Mouse (Mus musculus): ENCODE data around the gene Hap1.

The Hap1 gene

DNA sequence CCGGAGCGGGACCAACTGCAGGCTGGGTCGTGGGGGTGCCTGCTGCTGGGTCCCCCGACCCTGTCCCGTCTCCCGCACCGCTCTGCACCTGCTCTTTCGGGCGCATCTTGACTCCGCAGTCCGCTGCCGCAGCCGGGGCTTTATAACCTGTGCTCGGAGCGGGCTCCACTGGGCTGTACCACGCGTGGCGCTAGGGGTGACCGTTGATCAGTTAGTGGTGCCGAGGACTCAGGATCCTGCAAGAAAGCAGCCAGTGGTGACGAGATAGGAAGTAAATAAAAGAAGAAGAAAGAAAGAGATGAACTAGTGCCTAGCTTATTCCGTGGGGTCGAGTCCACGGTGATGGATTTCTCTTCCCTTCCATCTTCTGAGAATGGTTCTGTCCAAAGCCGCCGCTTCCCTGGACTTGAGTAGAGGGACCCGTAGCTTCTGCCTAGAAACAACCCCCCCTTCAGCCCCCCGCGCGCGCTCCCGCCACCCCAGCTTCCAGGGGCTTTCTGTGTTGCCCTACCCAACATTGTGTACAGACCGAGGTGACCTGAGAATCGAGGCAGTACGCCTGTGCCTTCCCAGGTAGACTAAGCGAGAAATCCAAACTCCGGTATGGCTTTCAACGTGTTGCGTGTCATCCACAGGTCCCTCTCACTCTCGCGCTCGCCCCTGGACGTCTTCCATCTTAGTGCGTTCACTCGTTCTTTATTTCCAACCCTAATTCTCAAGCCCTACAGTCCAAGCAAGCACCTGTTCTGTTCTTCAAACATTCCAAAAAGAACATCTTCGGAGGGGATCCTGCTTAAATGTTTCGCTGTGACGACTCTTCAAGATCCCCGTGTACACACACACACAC, at the start of gene Hap1:
Hap1 (minus strand) TSS at position 157 of the 847 bp plus-strand sequence.
- peak; percentile 82 for DNase-seq (ENCODE audit: low read depth, low spot score)

DNA sequence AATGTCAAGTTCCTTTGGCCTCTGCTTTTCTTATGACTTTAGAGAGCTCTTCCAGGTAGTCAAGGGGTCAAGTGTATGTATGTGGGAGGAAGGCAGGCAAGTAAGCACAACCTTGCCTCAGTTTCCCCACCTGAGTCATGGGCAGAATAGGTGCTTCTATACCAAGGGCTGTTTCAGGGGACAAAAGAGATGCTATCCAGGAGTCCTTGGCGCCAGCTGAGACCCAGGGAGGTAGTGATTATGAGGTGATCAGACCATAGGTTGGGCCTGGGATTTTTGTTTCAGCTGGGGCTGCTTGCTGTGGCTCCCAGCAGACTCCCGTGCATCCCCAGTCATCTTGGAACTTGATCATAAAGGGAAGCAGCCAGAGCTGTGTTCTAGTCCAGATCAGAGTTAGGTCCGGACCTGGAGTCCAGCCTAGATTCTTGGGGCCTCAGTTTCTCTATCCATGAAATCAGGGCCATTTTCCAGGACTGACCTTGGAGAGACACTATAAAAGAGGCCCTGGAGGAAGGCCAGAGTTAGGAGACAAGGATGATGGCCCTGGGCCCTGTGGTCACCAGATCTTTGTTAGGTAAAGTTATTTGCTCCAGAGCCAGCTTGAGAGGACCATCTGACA, 48.6 kb upstream of the Hap1 start:
- no peak for DNase-seq (ENCODE audit: low read depth, low spot score)

DNA sequence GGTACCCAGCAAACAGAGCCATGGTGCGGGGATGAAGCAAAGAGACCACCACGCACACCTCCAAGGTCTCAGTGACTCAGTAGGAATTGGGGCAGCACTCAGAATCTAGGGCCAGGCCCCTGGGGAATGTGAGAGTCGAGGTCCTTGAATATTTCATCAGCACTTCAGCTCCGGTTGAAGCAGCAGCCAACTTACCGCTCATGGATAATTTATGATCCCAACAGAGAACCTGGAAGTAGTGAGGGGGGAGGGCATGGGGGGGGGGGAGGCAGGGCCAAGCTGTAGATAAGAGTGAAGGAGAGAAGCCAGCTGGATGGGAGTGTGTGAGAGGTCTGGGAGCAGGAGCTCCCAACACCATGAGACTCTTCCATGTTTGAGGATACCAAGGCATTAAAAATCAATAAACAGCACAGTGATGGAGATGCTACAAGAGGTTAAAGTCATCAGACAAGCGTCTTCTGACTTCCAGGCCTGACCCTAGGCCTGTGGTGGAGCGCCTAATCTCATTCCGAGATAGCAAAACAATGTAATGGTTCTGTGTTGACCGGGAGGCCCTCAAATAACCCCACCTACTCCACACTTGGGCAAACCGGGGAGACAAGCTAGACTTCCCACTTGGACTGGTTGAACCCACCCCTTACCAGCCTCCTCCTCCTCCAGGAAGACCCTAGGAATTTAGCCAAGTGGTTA, 47.7 kb upstream of the Hap1 start:
- no peak for DNase-seq (ENCODE audit: low read depth, low spot score)

DNA sequence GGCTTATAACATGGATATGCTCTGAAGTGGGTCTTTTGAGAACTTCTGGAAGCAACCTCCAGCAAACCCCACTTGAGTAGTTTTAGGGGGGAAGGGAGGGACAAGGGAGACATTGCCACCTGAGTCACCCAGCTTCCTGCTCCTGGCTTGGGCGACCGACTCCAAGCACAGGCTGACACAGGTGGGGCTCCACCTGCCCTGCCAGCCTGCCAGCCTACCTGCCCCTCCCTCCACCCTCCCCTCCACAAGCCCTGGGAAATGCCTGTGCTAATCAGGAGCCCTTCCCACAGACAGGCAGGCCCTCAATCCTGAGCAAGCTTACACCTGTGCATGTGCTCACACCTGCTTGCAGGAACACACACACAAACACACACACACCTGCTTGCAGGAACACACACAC, 46.8 kb upstream of the Hap1 start:
- DNase-seq (ENCODE audit: low read depth, low spot score) = no peak

DNA sequence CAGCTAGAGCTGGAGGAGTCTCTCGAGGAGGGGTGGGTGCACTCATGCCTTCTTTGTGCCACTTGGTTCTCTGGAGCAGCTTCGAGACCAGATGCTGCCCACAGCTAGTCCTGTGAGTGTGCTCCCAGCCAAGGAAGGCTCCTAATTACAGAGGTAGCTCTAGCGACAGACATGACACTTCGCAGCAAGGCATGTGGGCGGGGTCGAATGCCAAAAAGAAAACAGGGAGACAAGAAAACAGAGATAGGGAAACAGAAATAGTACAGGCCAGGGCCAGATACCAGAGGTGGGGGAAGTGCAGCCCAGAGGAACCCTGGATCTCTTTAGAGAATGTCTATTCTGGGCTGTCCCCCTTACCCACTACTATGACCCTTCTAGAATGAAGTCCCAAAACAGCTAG, 46.3 kb upstream of the Hap1 start:
- DNase-seq (ENCODE audit: low read depth, low spot score) = no peak

DNA sequence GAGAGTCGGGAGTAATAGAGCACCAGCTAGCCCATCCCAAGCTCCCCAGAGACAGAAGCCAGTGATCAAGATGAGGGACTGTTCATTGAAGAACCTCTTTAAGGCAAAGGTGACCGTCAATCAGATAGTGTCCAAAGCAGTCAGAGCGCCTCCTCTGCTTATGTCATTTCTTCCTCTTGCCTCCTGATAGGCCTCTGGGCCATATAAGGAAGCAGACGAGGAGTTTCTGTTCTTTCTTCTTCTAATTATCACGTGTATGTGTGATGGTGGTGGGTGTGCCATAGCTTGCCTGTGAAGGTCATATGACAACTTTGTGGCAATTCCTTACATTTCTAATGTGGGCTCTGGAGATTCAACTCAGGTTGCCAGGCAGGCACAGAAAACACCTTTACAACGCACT, 44.9 kb upstream of the Hap1 start:
- no peak for DNase-seq (ENCODE audit: low read depth, low spot score)

DNA sequence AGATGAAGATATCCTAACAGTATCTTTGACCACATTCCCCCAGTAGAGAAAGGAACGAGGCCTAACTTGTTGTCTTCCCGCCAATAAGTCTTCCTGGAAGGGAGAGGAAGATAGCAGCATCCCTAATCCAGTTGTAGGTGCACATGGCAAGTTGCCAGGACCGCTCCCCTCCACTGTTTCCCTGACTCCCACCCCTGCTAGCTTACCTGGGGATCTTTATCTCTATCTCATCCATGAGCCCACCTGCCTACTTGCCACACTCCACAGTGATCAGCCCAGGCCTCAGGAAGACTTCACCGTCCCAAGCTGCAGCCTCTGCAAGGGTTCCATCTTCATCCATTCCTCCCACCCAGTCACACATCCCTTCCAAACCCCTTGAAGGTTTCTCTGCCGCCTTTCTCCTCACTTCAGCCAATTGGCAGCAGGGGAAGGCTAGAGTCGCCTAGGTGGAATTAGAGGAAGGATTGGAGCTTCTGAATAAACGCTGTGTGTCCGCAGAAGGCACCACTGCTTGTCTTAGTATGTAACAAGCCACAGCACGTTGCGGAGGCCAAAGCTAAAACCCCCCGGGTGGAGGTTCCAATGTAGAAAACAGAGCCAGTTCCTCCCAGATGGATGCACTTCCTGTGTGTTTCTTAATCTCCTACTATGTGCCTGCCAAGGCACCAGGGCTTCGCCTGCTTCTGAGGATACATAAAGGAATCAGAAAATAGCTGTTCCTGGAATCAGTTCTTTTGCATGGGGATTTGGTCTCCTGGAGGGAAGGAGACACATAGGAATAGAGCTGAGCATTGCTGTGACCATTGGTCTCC, 44.0 kb upstream of the Hap1 start:
- no peak for DNase-seq (ENCODE audit: low read depth, low spot score)

DNA sequence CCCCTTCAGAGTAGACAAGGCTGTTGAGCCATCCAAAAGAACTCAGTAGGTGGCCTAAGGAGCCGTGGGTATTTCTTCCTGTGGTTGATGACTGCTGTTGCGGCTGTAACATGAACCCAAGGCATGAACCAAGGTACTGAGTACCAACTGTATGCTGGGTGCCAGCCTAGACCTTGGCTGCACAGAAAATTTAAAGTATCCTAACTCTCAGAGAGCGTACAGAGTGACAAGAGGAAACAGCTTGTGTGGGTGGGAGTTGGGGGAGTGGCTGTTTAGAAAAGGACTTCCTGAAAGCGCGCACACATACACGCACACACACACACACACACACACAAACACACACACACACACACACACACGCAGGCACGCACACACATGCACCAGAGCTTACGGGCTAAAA, 43.4 kb upstream of the Hap1 start:
- DNase-seq (ENCODE audit: low read depth, low spot score) = no peak

DNA sequence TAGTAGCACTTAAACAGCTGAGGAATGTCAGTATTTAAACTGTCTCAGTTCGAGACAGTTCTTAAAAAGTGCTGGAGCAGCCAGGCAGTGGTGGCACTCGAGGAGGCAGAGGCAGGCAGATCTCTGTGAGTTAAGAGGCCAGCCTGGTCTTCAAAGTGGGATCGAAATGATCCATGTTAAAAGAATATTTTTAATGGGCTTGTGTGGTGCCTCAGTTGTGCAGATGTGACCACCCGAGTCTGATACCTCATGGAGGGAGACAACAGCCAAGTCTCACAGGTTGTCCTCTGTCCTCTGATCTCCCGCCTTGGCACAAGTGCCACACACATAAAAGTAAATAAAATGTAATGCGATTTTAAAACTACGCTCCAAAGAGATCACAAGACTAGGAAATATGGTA, 42.6 kb upstream of the Hap1 start:
- no peak for DNase-seq (ENCODE audit: low read depth, low spot score)

DNA sequence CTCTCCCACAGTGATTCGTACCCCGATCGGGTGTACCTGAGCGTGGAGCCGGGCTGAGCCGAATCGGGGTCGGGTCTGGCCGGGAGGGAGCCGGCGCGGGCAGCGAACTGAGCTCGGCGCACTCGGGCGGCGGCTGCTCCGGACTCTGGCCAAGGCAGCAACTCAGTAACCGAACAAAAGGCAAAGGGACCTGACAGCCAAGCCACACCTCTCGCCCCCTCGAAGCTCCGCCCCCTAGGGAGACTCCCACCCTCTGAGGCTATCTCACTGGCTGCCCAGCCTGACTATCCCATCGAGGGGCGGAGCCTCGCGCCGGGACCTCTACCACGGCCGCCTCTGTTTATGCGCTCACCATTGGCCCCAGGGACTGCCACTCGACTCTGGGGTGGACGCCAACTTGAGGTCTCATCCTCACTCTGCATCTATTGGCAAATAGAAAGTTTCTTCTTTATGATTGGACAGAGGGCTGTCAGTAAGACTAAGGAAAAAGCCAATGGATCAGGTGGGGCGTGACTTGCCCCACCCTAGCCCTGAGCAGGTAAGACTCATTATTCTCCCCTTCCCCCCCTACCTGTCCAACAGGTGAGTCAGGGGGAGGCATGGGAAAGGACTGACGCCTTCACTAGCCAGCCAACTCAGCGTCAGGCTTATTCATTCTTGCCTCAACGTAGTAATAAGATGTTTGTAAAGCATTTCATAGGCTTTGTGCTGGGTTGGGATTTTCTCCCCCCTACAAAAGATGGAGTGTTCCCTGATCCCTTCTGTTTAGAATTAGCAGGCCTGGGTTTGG, 41.9 kb upstream of the Hap1 start, which contains the start of gene Jup:
Jup (minus strand) TSS at position 164 of the 790 bp plus-strand sequence.
- peak; percentile 93 for DNase-seq (ENCODE audit: low read depth, low spot score)

DNA sequence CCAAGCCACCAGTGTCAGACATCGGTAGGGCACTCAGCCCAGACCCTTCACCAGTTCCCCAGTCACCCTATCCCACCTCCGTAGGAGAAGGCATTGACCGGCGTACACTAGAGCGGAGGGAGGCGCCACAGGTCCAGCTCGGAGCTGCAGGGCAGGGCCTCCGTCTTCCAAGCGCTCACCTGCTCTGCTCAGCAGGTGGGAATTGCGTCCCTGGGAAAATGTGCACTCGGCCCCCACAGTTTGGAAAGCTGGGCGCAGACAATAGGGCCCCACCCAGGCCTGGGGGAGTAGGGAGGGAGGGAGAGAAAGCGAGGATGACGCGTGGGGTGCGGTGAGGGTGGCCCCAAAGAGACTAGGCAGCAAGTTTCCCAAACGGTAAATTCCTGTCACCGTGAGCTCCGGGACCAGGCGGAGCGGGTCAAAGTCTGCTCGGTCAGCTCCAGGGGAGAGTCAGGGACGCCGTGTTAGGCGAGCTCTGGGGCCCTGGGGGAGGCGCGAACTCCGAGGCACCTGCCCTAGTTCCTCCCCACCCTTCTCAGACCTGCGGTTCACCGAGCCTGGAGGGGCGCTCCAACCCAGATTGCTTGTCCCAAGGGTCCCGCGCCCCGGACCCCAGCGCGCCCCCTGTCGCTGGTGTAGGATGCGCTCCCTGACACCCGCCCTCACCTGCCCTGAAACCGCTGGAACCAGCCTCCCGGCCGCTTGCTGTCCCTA, 41.1 kb upstream of the Hap1 start:
- no peak for DNase-seq (ENCODE audit: low read depth, low spot score)

DNA sequence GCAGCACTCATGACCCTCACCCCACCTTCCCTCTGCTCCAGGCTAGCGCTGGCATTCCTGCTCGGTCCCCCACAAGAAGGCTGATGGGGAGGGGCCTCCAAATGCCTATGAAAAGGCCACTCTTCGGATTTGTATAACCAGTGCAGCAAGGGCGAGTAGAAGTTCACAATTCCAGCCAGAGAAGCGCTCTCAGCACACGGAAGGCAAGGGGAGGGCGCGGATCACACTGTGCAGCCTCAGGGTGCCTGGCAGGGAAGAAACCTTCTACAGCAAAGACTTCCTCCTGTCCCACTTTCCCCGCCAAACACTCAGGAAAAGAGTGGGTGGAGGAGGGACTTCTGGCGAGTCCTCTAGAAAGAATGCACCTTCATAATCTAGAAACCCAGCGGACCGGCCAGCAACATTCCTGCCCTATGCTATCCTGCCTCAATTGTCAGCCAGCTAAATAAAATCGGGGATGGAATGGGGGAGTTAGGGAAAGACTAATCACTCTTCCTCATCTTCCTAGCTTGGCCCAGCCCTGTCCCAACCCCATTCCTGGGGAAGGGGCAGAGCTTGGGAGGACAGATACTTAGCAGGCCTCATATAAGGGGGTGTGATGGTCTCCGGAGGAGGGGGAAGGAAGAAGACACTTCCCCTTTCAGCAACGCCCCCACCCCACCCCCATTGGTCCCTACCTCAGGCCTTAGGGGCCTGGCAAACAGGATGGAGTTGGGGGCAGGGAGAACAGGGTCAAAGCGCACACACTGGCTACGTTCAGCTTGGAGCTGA, 40.1 kb upstream of the Hap1 start:
- DNase-seq (ENCODE audit: low read depth, low spot score) = no peak

DNA sequence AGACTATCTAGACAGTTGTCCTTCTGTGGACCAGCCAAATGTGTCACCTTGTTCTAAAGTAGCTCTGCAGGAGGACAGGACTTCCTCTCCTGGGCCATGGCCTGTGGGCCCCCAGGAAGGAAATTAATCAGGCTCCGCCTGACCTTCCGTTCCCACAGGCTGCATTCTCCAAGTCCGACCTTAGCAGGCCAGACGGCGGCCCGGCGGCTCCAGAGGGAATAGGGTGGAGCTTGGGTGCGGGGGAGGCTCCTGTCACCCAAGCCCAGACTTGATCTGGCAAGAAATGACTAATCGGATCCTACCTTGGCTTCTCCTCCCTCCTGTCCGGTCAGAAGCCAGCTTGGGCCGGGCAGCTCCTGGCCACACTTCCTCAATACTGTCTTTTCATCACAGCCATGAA, 39.3 kb upstream of the Hap1 start:
- no peak for DNase-seq (ENCODE audit: low read depth, low spot score)

DNA sequence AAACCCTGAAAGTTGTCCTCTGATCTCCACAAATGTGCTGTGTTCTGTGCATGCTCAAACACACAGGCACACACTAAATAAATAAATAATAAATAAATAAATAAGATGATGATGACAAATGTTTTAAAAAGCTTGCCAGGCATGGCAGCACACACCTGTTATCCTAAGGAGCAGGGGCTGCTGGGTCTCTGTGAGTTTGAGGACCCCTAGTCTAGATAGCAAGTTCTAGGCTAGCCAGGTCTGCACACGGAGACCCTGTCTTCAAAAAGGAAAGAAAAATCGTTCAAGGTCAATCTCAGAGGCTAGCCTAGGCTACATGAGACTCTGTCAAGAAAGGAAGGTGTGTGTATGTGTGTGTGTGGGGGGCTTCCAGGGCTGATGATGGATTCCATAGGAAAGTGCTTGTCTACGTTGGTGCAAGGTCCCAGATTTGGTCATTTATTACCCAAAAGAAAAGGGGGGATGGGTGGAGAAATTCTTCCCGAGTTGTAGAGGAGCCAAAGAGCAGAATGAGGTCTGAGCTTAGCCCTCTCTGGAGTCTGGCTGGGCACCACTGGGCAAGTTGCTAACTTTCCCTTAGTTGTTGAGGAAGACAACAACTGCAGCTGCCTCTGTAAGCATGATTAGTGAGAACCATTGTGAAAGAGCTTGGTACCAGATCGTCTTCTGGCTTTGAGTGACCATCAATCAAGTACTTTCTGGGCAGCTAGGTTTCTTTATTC, 38.6 kb upstream of the Hap1 start:
- no peak for DNase-seq (ENCODE audit: low read depth, low spot score)

DNA sequence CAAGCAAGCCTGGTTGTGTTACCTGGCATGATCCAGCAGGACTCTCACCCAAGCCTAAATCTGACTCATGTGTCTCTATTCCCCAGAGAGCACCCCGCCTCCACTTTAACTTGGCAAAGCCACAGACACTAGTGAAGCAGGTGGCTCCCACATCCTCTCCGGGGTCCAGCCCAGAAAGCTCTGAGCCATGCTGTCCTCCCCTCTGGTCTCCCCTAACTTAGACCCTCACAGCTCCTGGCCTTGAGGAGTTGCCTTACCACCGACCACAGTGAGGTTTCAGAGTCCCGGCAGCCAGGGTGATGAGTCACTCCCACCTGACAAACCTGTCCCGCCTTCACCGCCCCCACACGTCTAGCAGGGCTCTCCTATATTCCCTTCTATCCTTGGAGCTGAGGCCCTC, 37.8 kb upstream of the Hap1 start:
- DNase-seq (ENCODE audit: low read depth, low spot score) = no peak

DNA sequence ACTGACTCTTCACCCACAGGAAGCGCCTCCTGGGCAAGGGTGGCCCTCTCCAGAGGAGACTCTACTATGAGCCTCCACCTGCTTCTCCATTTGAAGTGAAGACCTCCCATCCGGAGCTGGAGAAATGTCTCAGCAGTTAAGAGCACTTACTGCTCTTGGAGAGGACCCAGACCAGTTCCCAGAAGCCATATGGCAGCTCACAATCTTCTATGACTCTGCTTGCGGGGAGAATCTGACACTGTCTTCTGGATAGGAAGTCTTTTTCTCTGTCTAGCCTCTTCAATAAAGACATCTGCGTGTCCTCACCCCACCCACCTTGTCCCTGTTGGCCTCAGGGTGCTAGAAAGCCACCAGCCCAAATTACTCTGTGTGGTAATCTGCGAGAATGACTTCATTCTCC, 37.0 kb upstream of the Hap1 start:
- DNase-seq (ENCODE audit: low read depth, low spot score) = no peak

DNA sequence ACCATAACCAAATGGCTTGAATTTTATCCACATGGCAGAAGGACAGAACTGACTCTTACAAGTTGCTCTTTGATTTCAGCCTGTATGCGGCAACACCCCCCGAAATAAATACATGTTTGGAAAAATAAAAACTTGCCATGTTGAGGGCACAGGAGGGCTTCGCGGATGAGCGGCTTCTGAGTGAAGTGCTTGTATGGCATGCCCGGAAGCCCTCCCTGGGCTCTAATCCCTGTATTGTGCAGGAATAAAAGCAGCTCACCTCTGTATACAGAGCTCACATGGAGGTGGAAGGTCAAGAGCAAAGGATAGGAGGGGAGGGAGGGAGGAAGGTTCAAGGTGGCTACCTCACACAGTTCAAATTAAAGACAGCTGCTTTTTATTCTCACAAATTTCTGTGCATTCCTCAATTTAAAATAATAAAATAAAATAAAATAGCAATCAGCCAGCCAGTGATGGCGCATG, 36.0 kb upstream of the Hap1 start:
- DNase-seq (ENCODE audit: low read depth, low spot score) = no peak

DNA sequence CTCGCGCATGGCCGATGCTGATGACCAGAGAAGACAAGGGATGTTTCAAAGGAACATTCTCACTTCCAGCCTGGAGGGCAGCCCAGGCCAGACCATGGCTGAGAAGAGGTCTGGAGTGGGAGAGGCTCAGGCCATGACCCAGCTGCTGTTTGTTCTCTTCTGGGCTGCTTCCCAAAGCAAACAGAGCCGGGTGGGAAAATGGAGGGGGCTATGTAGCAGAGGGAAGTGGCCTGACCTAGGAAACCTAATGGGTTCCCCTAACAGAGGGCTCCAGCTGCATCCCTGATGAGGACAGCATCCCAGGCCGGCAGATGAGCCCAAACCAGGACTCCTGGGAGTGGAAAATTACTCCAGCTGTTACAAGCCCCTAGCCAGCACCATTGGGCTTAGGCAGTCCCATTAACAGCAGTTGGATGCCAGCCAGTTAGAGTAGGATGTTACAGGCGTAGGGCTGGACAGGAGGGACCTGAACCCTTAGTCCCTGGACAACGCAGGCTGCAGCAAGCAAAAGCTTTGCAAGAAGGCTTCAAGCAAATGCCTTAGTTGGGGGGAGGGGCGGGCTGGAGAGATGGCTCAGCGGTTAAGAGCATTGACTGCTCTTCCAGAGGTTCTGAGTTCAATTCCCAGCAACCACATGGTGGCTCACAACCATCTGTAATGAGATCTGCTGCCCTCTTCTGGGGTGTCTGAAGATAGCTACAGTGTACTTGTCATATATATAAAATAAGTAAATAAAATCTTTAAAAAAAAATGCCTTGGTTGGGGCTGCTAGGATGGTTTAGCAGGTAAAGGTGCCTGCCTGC, 35.4 kb upstream of the Hap1 start:
- DNase-seq (ENCODE audit: low read depth, low spot score) = no peak

Data from retina, adult 2 months (tissue).